Mouse (Mus musculus): ENCODE results near the gene Otud7b.

DNA sequence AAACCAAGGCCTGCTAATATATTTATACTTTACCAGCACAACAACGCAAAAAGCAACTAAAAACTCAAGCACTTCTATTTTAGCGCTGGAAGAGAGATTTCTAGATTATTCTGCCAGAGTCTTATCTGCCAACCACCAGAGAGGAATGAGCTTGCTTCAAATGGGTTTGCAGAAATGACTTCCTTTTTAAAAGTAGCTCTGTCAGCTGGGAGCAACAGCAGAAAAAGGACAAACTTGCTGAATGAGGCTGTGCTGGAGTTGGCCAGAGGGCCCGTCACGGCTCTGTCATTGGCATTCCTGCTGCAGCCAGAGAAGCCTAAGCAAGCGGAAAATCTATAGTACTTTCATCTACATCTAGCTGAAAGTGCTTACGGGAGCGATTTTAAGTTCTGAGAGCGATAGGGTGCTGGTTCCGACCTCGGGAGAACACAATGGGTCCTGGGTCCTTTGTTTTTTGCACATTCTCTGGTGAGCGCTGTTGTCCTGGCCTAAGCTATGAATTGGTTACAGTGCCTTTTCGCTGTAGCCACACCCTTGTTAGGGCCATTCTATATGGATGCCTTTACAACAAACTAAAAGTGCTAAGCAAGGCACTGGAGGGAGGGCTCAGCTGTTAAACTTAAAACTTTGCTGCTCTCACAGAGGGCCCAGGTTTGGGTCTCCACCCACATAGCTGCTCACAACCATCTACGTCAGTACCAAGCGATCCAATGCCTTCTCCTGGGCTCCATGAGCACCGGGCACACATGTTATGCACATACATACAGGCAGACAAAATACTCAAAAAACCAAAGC is 21.4 kb upstream of the Otud7b start:
- TF ChIP-seq POLR2A (IDR thresholded peaks at IDR 0.05; ENCODE audit: insufficient read depth, low read length) (no peak), CTCF (IDR thresholded peaks at IDR 0.05; ENCODE audit: low read depth, low read length) (no peak), EP300 (IDR thresholded peaks at IDR 0.05; ENCODE audit: insufficient read depth, low read depth, low read length) (no peak)
